Mouse (Mus musculus) kidney, embryonic 14.5 days (tissue): Measurements from ENCODE around the gene Mxd1. TPM values are rescaled to one million over a fixed set of nuclear protein-coding genes. Genes with fewer than 3 reads are reported as not detected.

Source experiments
- ATAC-seq: fragments of 200-750 bp; cut with Nextera tagmentation; 2 replicates; pipeline ENCODE4 v1.8.0; 2017; ENCODE audit warnings: moderate number of reproducible peaks, mild to moderate bottlenecking, moderate TSS enrichment, moderate library complexity; ENCODE audit not compliant: low FRiP score, low TSS enrichment
- H3K27ac ChIP-seq: fragments of 300-500 bp; sonication (generic); 2 replicates; pipeline ENCODE4 v1.5.1; 2014; ENCODE audit warnings: low read depth, mild to moderate bottlenecking, low read length, moderate library complexity, mixed read lengths
- H3K27me3 ChIP-seq: fragments of 300-500 bp; sonication (generic); 2 replicates; pipeline ENCODE4 v1.6.1; 2014; ENCODE audit warnings: mild to moderate bottlenecking, low read length; ENCODE audit not compliant: control insufficient read depth, insufficient read depth
- H3K36me3 ChIP-seq: fragments of 300-500 bp; sonication (generic); 2 replicates; pipeline ENCODE4 v1.6.1; 2014; ENCODE audit warnings: low read length, mixed read lengths; ENCODE audit not compliant: control insufficient read depth, insufficient read depth
- H3K4me1 ChIP-seq: fragments of 300-500 bp; sonication (generic); 2 replicates; pipeline ENCODE4 v1.6.1; 2014; ENCODE audit warnings: low read length, mixed read lengths; ENCODE audit not compliant: control insufficient read depth, insufficient read depth
- H3K4me2 ChIP-seq: fragments of 300-500 bp; sonication (generic); replicated peaks from 2 replicates; pipeline ENCODE4 v1.6.1; 2014; ENCODE audit warnings: low read depth, mild to moderate bottlenecking, low read length
- H3K4me3 ChIP-seq: fragments of 300-500 bp; sonication (generic); 2 replicates; pipeline ENCODE4 v1.5.1; 2014; ENCODE audit warnings: mild to moderate bottlenecking, low read length
- H3K9ac ChIP-seq: fragments of 300-500 bp; sonication (generic); 2 replicates; pipeline ENCODE4 v1.6.1; 2014; ENCODE audit warnings: low read depth, mild to moderate bottlenecking, low read length, moderate library complexity
- H3K9me3 ChIP-seq: fragments of 300-500 bp; sonication (generic); 2 replicates; pipeline ENCODE4 v1.6.1; 2016; ENCODE audit warnings: low read length; ENCODE audit not compliant: control insufficient read depth
- WGBS: fragments of 180-500 bp; shearing (Covaris S2); extraction: QIAGEN DNeasy Blood & Tissue Kit; methylation state at CpG from one replicate; pipeline ENCODE4 v1.1.7; 2014; 5-methylcytosine and 5-hydroxymethylcytosine counted together
- polyA plus RNA-seq: library from polyadenylated mRNA; unstranded; fragments of >200 nt; fragmentation: Nextera tagmentation; extraction: Ambion mirVana; gene quantifications from 2 replicates; pipeline ENCODE4 v1.2.1, GENCODE M21; 2014

Mxd1 gene
- 5.4 and 8.8 TPM in 2 replicates for polyA plus RNA-seq

- Histone ChIP-seq H3K9ac (peak within 1 kb of the TSS; percentile 74), H3K36me3 (peaks cover 25% of the 10 kb centered on the region), H3K27me3 (no peaks in the 10 kb centered on the region), H3K9me3 (no peaks in the 10 kb centered on the region), H3K27ac (peak within 1 kb of the TSS; percentile 63), H3K4me1 (peaks cover 6% of the 10 kb centered on the region; the same call in 1 of the 2 replicates), H3K4me3 (peak within 1 kb of the TSS; percentile 88), H3K4me2 (peak within 1 kb of the TSS; percentile 93)
- WGBS = under 1% methylated on average over 65 of the region's 76 CpGs
- no peak for ATAC-seq
Observed at GRCm38 (mm10) chr6:86668580-86669239, at the start of gene Mxd1. TSS of gene Mxd1 (minus strand) at chr6:86669161.

- no peaks in the 10 kb centered on the region for H3K4me1 ChIP-seq
- no peak overlapping the region for H3K9ac ChIP-seq
- H3K27ac ChIP-seq = no peak overlapping the region
- no peaks in the 10 kb centered on the region for H3K9me3 ChIP-seq
- no peaks in the 10 kb centered on the region for H3K27me3 ChIP-seq
- no peak overlapping the region for H3K4me2 ChIP-seq
- no peak for ATAC-seq
- H3K4me3 ChIP-seq = no peak overlapping the region
- 87% methylated on average over 4 of the region's 4 CpGs for WGBS
- peaks cover 40% of the 10 kb centered on the region for H3K36me3 ChIP-seq
Observed at GRCm38 (mm10) chr6:86708072-86708774, 39.3 kb upstream of the Mxd1 start.

- WGBS = 79% methylated on average over 9 of the region's 9 CpGs
Observed at GRCm38 (mm10) chr6:86702577-86702976, 33.6 kb upstream of the Mxd1 start.

GRCm38 (mm10) chr6:86697903-86698302 is 28.9 kb upstream of the Mxd1 start:
- H3K4me1 ChIP-seq = no peaks in the 10 kb centered on the region
- no peak overlapping the region for H3K4me2 ChIP-seq
- no peak overlapping the region for H3K4me3 ChIP-seq
- no peak for ATAC-seq
- no peak overlapping the region for H3K9ac ChIP-seq
- peaks cover 64% of the 10 kb centered on the region for H3K36me3 ChIP-seq
- no peaks in the 10 kb centered on the region for H3K27me3 ChIP-seq
- no peaks in the 10 kb centered on the region for H3K9me3 ChIP-seq
- H3K27ac ChIP-seq = no peak overlapping the region
- 85% methylated on average over 6 of the region's 6 CpGs for WGBS

More at GRCm38 (mm10) chr6:86702577-86702976, 33.6 kb upstream of the Mxd1 start:
- Histone ChIP-seq H3K4me2 (no peak overlapping the region), H3K27ac (no peak overlapping the region), H3K4me1 (no peaks in the 10 kb centered on the region), H3K9me3 (no peaks in the 10 kb centered on the region), H3K36me3 (peaks cover 75% of the 10 kb centered on the region), H3K27me3 (no peaks in the 10 kb centered on the region), H3K9ac (no peak overlapping the region), H3K4me3 (no peak overlapping the region)
- ATAC-seq = no peak

- 84% methylated on average over 10 of the region's 10 CpGs for WGBS
- Histone ChIP-seq H3K9me3 (no peaks in the 10 kb centered on the region), H3K27ac (no peak overlapping the region), H3K36me3 (peaks cover 53% of the 10 kb centered on the region), H3K9ac (no peak overlapping the region), H3K4me3 (no peak overlapping the region), H3K27me3 (no peaks in the 10 kb centered on the region), H3K4me1 (no peaks in the 10 kb centered on the region), H3K4me2 (no peak overlapping the region)
- ATAC-seq = no peak
Observed at GRCm38 (mm10) chr6:86696213-86696612, 27.3 kb upstream of the Mxd1 start.

GRCm38 (mm10) chr6:86694465-86694864 is 25.5 kb upstream of the Mxd1 start:
- no peak overlapping the region for H3K9ac ChIP-seq
- no peak overlapping the region for H3K27ac ChIP-seq
- no peak for ATAC-seq
- no peaks in the 10 kb centered on the region for H3K4me1 ChIP-seq
- no peaks in the 10 kb centered on the region for H3K9me3 ChIP-seq
- H3K4me2 ChIP-seq = no peak overlapping the region
- no peak overlapping the region for H3K4me3 ChIP-seq
- H3K27me3 ChIP-seq = no peaks in the 10 kb centered on the region
- H3K36me3 ChIP-seq = peaks cover 42% of the 10 kb centered on the region

GRCm38 (mm10) chr6:86689671-86690070 is 20.7 kb upstream of the Mxd1 start:
- no peaks in the 10 kb centered on the region for H3K4me1 ChIP-seq
- H3K27me3 ChIP-seq = no peaks in the 10 kb centered on the region
- H3K9ac ChIP-seq = no peak overlapping the region
- no peak overlapping the region for H3K4me3 ChIP-seq
- no peak overlapping the region for H3K4me2 ChIP-seq
- WGBS = 95% methylated on average over 3 of the region's 3 CpGs
- no peak overlapping the region for H3K27ac ChIP-seq
- H3K9me3 ChIP-seq = no peaks in the 10 kb centered on the region
- ATAC-seq = no peak
- H3K36me3 ChIP-seq = peaks cover 10% of the 10 kb centered on the region; the same call in 1 of the 2 replicates

GRCm38 (mm10) chr6:86686971-86687370 is 18.0 kb upstream of the Mxd1 start:
- peaks cover 6% of the 10 kb centered on the region; the same call in 1 of the 2 replicates for H3K4me1 ChIP-seq
- no peak overlapping the region for H3K4me2 ChIP-seq
- no peak for ATAC-seq
- no peaks in the 10 kb centered on the region for H3K27me3 ChIP-seq
- no peak overlapping the region for H3K4me3 ChIP-seq
- H3K9ac ChIP-seq = no peak overlapping the region
- WGBS = 82% methylated on average over 1 of the region's 1 CpGs
- H3K27ac ChIP-seq = no peak overlapping the region
- H3K9me3 ChIP-seq = no peaks in the 10 kb centered on the region
- H3K36me3 ChIP-seq = peaks cover 20% of the 10 kb centered on the region; the same call in 1 of the 2 replicates

- peaks cover 6% of the 10 kb centered on the region; the same call in 1 of the 2 replicates for H3K4me1 ChIP-seq
- peak overlapping the region; percentile 66 for H3K4me3 ChIP-seq
- peak overlapping the region; percentile 70 for H3K4me2 ChIP-seq
- H3K9ac ChIP-seq = peak overlapping the region; percentile 72; the same call in 1 of the 2 replicates
- no peaks in the 10 kb centered on the region for H3K9me3 ChIP-seq
- 36% methylated on average over 12 of the region's 12 CpGs for WGBS
- no peak overlapping the region; the same call in 1 of the 2 replicates for H3K27ac ChIP-seq
- no peaks in the 10 kb centered on the region for H3K27me3 ChIP-seq
- H3K36me3 ChIP-seq = peaks cover 31% of the 10 kb centered on the region
- 0 out of 2 replicates have a peak, but pooled peaks have one; percentile 45 for ATAC-seq
Observed at GRCm38 (mm10) chr6:86684655-86685011, 15.7 kb upstream of the Mxd1 start.
